Mouse (Mus musculus) pancreas, adult 10 weeks (tissue): ENCODE measurements around the gene Hecw2. TPM values are rescaled to one million over a fixed set of nuclear protein-coding genes. Genes with fewer than 3 reads are reported as not detected.

Source experiments
- polyA plus RNA-seq: library from polyadenylated mRNA; stranded (reverse); fragments of 350-450 nt; fragmentation: Illumina TruSeq; extraction: RNeasy Lipid Tissue Mini Kit (QIAGEN cat#74804); gene quantifications from one replicate; pipeline ENCODE4 v1.2.3, GENCODE M21; 2015; ENCODE audit warnings: low read depth, low replicate concordance; ENCODE audit not compliant: insufficient read depth

Hecw2 gene
- polyA plus RNA-seq = 2.6 TPM

GRCm38 (mm10) chr1:54194954-54195305 lies at the start of gene Hecw2:
TSS of gene Hecw2 (minus strand) at chr1:54195168.

GRCm38 (mm10) chr1:53784721-53785418 lies 410.1 kb downstream of the Hecw2 start, which contains the start of gene Stk17b:
TSS of gene Stk17b (minus strand) at chr1:53785224.

Other genes with a start within 250 kb of the Hecw2 start
- not detected for gene Ccdc150, start 55.5 kb upstream of the Hecw2 start, polyA plus RNA-seq
- 2.7 TPM for gene Gtf3c3, start 243.8 kb upstream of the Hecw2 start, polyA plus RNA-seq